Mouse (Mus musculus): ENCODE measurements around the gene Gm49776. TPM values are rescaled to one million over a fixed set of nuclear protein-coding genes. Genes with fewer than 3 reads are reported as not detected.

Gene Gm49776
- not detected in 4 replicates for total RNA-seq (2023; ENCODE audit: inconsistent age)

DNA sequence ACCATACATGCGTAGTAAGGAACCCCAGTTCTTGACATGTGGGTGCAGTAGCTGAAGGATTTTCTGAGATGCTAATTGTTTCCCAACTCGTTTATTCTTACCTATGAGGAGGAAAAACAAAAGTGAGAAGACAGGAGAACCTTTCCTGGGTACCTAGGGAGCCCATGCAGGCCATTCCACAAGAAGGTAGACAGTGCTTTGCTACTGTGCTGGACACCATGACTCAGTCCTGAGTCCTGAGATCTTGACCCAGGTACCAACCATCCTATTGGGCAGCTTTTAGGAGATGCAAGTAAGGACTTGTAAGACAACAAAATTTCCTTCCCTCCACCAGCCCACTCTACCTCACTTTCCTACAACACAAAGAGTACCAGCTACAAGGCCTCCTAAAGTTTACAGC, at the start of gene Gm49776:
Gm49776 (minus strand) TSS at position 101 of the 400 bp plus-strand sequence.

DNA sequence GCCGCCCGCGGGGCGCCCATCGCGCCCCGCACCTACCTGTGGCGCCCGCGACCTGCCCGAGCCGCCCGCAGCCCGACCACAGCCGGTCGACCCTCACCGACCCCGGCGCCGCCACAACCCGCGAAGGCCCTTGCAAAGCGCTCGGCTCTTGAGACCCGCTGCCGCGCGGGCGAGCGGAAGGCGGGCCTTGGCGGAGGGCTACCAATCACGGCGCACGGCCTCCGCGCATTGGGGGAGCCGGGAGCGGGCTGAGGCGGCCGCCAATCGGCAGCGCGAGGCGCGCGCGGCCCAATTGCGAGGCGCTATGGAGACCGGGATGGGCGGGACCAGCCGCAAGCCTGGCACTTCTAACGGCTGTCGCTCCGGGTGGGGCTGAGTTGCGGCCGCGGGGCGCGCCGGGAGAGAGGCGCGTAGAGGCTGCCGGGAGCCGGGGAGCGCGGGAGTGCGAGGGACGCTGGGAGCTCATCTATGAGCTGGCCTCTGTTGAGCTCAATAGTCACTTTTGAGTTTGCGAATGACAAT, 31.0 kb upstream of the Gm49776 start, which contains the start of gene Dgcr8:
Dgcr8 (minus strand) TSS at position 180 of the 522 bp plus-strand sequence.

DNA sequence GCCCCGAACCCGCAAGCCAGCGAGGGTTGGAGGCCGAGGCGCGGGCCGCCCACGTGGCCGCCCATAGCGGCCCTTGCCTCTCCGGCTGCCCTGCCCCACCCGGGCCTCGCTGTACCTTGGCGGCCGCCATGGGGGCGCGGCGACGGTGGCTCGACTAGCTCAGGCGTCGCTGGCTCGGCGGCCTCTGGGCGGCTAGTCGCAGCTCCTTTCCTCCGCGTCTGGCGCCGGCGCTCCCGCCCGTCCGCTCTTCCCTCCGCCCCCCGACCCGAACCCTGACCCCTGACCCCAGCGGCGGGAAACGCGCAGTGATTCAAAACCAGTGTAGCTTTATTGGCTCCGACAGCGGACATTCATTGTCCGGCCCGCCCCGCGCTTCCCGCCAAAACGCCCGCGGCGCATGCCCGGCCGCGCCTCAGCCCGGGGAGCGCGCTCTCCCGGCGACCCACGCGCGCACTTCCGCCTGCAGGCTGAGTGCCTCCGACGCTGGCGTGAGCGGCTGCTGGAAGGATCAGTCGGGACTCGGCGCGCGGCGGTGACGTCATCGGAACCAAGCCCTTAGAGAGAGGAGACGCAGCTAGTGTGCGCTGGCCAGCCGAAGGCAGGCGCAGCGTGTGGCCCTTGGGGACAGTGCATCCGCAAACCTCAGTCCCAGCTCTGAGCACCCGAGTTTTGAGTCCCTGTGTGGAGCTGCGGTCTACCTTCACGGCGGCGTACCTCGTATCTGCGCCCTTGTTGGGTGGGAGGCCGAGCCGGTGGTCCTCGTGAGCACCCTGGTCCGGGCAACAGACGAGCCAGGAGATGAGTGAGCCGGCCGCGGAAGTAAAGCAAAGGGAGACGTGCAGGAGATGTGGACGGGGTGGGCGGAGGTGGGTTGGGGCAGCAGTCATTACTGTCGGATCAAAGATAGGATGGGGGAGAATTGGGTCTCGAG, 9.4 kb downstream of the Gm49776 start, which contains the start of the genes Trmt2a and Ranbp1:
Trmt2a (plus strand) TSS at position 247 of the 931 bp plus-strand sequence.
Ranbp1 (minus strand) TSS at position 300 of the 931 bp plus-strand sequence.

DNA sequence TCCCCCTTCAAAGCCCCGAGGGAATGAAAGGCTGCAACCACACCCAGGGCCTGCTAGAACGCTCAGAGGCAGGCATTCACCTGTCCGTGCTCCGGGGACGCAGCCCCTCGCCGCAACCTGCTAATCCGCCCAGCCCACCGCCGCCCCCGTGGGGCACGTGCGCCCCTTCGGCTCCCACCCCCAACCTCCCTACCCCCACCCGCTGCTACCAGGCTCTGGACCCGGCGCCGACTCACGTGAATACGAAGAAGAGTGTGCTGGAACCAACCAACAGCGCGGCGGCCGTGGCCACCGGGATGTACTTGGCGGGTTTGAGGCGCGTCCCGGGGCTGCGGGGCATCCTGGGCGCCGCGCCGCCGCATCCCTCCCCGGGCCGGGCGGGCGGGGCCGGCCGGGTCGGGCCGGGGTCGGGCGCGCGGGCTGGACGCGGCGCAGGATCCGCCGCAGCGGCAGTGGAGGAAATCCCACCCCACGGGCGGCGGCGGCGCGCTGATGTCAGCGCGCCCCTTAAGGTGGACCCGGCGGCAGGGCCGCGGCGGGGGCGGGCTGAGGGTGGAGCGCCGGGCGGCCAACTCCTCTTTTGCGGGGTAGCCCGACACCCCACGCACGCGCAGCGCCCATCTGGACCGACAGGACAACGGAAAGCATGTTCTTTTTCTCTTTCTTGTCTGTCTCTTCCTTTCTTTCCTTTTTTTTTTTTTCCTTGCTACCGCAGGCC, 23.3 kb downstream of the Gm49776 start, which contains the start of gene Zdhhc8:
Zdhhc8 (minus strand) TSS at position 466 of the 718 bp plus-strand sequence.

DNA sequence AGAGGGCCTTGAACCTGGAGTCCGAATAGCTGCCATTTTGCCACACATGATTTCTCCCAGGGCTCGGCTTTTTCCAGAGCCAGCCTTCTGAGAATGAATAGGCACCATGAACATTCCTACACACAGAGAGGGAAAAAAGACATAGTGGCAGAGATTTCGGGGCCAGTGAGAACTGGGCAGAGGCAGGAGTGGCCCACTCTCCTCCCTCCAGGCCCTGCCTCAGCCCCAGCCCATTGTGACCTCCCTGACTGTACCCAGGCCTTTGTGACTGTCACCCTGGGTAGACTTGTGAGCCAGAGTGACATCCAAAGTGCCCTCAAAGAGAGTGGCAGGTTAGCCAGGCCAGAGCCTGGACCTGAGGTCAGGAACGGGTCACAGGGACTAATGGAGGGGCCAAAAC, 40.5 kb downstream of the Gm49776 start, which contains the start of gene Ccdc188:
Ccdc188 (plus strand) TSS at position 301 of the 400 bp plus-strand sequence.

Other genes starting within 250 kb of the Gm49776 start
- 19.0 to 24.7 TPM (median 23.8 TPM) in 4 replicates for gene Dgcr6, start 205.5 kb downstream of the Gm49776 start, total RNA-seq (2023; ENCODE audit: inconsistent age)
- gene Prodh, start 168.1 kb downstream of the Gm49776 start, total RNA-seq (2023; ENCODE audit: inconsistent age), result 8.5 to 13.7 TPM (median 10.6 TPM) in 4 replicates
- 0.29 TPM in 1 of 4 replicates, not detected in the others for gene Rtn4r, start 130.7 kb downstream of the Gm49776 start, total RNA-seq (2023; ENCODE audit: inconsistent age)
- not detected in 4 replicates for gene Ccdc188, start 40.4 kb downstream of the Gm49776 start, total RNA-seq (2023; ENCODE audit: inconsistent age)
- 18.9 to 28.1 TPM (median 25.2 TPM) in 4 replicates for gene Zdhhc8, start 23.2 kb downstream of the Gm49776 start, total RNA-seq (2023; ENCODE audit: inconsistent age)
- gene Trmt2a, start 9.6 kb downstream of the Gm49776 start, total RNA-seq (2023; ENCODE audit: inconsistent age), result 150 to 190 TPM (median 173 TPM) in 4 replicates
- 99.2 to 109 TPM (median 108 TPM) in 4 replicates for gene Ranbp1, start 9.6 kb downstream of the Gm49776 start, total RNA-seq (2023; ENCODE audit: inconsistent age)
- gene Dgcr8, start 30.9 kb upstream of the Gm49776 start, total RNA-seq (2023; ENCODE audit: inconsistent age), result 32.5 to 41.7 TPM (median 40.3 TPM) in 4 replicates
- gene Tango2, start 89.8 kb upstream of the Gm49776 start, total RNA-seq (2023; ENCODE audit: inconsistent age), result 30.4 to 33.3 TPM (median 31.8 TPM) in 4 replicates
- gene Arvcf, start 89.9 kb upstream of the Gm49776 start, total RNA-seq (2023; ENCODE audit: inconsistent age), result 5.1 to 9.0 TPM (median 6.8 TPM) in 4 replicates
- 16.5 to 19.6 TPM (median 17.9 TPM) in 4 replicates for gene Txnrd2, start 168.1 kb upstream of the Gm49776 start, total RNA-seq (2023; ENCODE audit: inconsistent age)
- gene Comt, start 168.5 kb upstream of the Gm49776 start, total RNA-seq (2023; ENCODE audit: inconsistent age), result 11.0 to 14.4 TPM (median 12.7 TPM) in 4 replicates
- 4.9 to 7.2 TPM (median 5.9 TPM) in 4 replicates for gene Gnb1l, start 240.4 kb upstream of the Gm49776 start, total RNA-seq (2023; ENCODE audit: inconsistent age)
- gene Rtl10, start 240.6 kb upstream of the Gm49776 start, total RNA-seq (2023; ENCODE audit: inconsistent age), result 4.6 to 7.3 TPM (median 5.4 TPM) in 4 replicates

Measured in B cell, adult (primary cell).